Mouse (Mus musculus) midbrain, embryonic 15.5 days (tissue): ENCODE data around the gene Maco1. TPM values are rescaled to one million over a fixed set of nuclear protein-coding genes. Genes with fewer than 3 reads are reported as not detected.

ENCODE experiments used
- ATAC-seq: fragments of 200-750 bp; cut with Nextera tagmentation; replicated peaks from 2 replicates; pipeline ENCODE4 v1.8.0; 2017; ENCODE audit warnings: moderate TSS enrichment
- H3K27ac ChIP-seq: fragments of 300-500 bp; sonication (generic); 2 replicates; pipeline ENCODE4 v1.5.1; 2015; ENCODE audit warnings: mild to moderate bottlenecking, inconsistent platforms
- H3K27me3 ChIP-seq: fragments of 300-500 bp; sonication (generic); replicated peaks from 2 replicates; pipeline ENCODE4 v1.6.1; 2015; ENCODE audit warnings: inconsistent platforms
- H3K36me3 ChIP-seq: fragments of 300-500 bp; sonication (generic); replicated peaks from 2 replicates; pipeline ENCODE4 v1.6.1; 2015; ENCODE audit warnings: inconsistent platforms
- H3K4me1 ChIP-seq: fragments of 300-500 bp; sonication (generic); 2 replicates; pipeline ENCODE4 v1.6.1; 2015; ENCODE audit warnings: inconsistent platforms
- H3K4me2 ChIP-seq: fragments of 300-500 bp; sonication (generic); 2 replicates; pipeline ENCODE4 v1.6.1; 2015; ENCODE audit warnings: inconsistent platforms, mild to moderate bottlenecking, moderate library complexity
- H3K4me3 ChIP-seq: fragments of 300-500 bp; sonication (generic); 2 replicates; pipeline ENCODE4 v1.5.1; 2015; ENCODE audit warnings: mild to moderate bottlenecking, inconsistent platforms
- H3K9ac ChIP-seq: fragments of 300-500 bp; sonication (generic); 2 replicates; pipeline ENCODE4 v1.6.1; 2015; ENCODE audit warnings: mild to moderate bottlenecking, inconsistent platforms
- H3K9me3 ChIP-seq: fragments of 300-500 bp; sonication (generic); 2 replicates; pipeline ENCODE4 v1.6.1; 2016; ENCODE audit warnings: inconsistent platforms
- WGBS: fragments of 180-500 bp; shearing (Covaris S2); methylation state at CpG from one replicate; pipeline ENCODE4 v1.1.7; 2015; ENCODE audit warnings: mixed read lengths; 5-methylcytosine and 5-hydroxymethylcytosine counted together
- polyA plus RNA-seq: library from polyadenylated mRNA; unstranded; fragments of >200 nt; fragmentation: Nextera tagmentation; extraction: Ambion mirVana; gene quantifications from 2 replicates; pipeline ENCODE4 v1.2.1, GENCODE M21; 2015

Maco1 gene
- polyA plus RNA-seq, 1 experiment from 2014 or later: 106 TPM

DNA sequence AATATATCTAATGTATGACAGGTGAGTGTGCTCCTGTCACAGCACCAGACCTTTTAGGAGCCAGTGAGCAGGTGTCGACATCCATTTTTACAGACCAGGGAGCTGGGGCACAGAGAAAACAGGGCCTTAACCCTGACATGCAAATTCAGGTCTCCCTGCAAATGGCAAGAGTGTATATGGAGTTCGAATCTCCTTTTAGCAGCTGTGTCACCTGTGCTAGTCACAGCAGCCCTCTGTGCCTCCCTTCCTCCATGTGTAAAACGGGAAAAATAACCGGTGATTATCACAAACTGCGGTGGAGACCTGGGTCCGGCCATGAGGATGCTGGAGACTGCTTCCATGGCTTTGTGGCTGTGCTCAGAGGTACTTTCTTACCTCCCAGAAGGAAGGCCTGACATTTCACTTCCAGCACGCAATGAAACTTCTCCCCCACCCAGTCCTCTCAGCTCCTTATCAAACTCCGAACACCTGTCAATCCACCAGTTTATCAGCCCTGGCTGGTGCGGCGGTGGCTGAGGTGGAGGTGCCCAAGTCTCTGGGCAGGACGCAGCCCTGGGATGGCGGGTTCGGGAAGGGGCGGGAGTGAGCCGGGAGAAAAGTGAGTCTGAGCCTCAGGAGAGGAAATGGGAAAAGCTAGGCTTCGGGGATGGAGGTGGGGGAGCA is 16.1 kb upstream of the Maco1 start:
- H3K36me3 ChIP-seq: no peaks in the 10 kb centered on the region
- no peak overlapping the region for H3K27ac ChIP-seq
- no peaks in the 10 kb centered on the region for H3K9me3 ChIP-seq
- whole genome bisulfite sequencing: 15% methylated on average over 16 of the region's 16 CpGs
- no peaks in the 10 kb centered on the region for H3K4me1 ChIP-seq
- peaks cover 19% of the 10 kb centered on the region for H3K27me3 ChIP-seq
- no peak overlapping the region for H3K9ac ChIP-seq
- no peak for ATAC-seq
- H3K4me2 ChIP-seq: no peak overlapping the region
- H3K4me3 ChIP-seq: no peak overlapping the region

GRCm38 (mm10) chr4:134868490-134868889 is 15.3 kb upstream of the Maco1 start:
- H3K9me3 ChIP-seq: no peaks in the 10 kb centered on the region
- H3K36me3 ChIP-seq: no peaks in the 10 kb centered on the region
- no peak overlapping the region for H3K27ac ChIP-seq
- 30% methylated on average over 8 of the region's 9 CpGs for WGBS
- H3K9ac ChIP-seq: no peak overlapping the region
- H3K4me1 ChIP-seq: no peaks in the 10 kb centered on the region
- no peak overlapping the region for H3K4me2 ChIP-seq
- no peak overlapping the region for H3K4me3 ChIP-seq
- peaks cover 19% of the 10 kb centered on the region for H3K27me3 ChIP-seq
- ATAC-seq: no peak

DNA sequence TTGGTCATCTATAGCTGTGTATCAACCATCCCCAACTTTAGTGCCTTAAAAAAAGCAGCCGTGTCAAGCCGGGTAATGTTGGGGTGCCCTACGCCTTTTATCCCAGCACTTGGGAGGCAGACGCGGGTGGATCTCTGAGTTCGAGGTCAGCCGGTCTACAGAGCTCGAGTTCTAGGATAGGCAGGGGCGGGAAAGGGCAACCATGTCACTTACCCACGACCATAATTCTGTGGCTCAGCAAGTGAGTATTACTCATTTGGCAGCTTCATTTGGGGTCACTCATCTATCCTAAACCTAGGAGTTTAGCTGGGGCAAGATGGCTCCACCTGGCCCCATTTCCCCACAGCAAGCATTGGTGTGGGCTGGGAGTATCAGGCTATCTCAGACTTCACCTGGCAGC is 14.9 kb upstream of the Maco1 start:
- ATAC-seq: no peak
- Histone ChIP-seq H3K9me3 (no peaks in the 10 kb centered on the region), H3K27ac (no peak overlapping the region), H3K4me1 (no peaks in the 10 kb centered on the region), H3K9ac (no peak overlapping the region), H3K36me3 (no peaks in the 10 kb centered on the region), H3K27me3 (peaks cover 19% of the 10 kb centered on the region), H3K4me2 (no peak overlapping the region), H3K4me3 (no peak overlapping the region)
- 86% methylated on average over 10 of the region's 10 CpGs for WGBS

- H3K4me3 ChIP-seq: no peak overlapping the region
- H3K27ac ChIP-seq: no peak overlapping the region
- WGBS: 85% methylated on average over 8 of the region's 8 CpGs
- H3K9ac ChIP-seq: no peak overlapping the region
- H3K36me3 ChIP-seq: no peaks in the 10 kb centered on the region
- no peaks in the 10 kb centered on the region for H3K9me3 ChIP-seq
- peaks cover 19% of the 10 kb centered on the region for H3K27me3 ChIP-seq
- no peak overlapping the region for H3K4me2 ChIP-seq
- no peaks in the 10 kb centered on the region for H3K4me1 ChIP-seq
- ATAC-seq: no peak
Measured at GRCm38 (mm10) chr4:134867661-134868060, 14.5 kb upstream of the Maco1 start.

DNA sequence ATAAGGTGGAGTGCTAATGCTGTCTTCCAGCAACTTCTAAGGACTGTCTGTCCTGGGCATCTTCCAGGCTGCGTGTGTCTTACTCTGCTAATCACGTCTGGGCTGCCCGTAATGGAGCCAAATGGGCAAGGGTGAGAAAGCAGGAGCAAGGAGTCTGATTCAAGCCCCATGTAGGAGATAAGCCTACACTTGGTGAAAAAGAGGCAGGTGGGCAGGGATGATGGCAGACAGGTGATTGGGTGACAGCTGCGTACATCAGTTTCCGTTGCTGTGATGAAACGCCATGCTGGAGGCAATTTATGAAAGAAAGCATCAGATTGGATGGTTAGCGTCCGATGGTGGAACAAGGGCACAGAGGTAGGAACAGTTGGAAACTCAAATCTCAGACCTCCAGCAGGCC is 14.1 kb upstream of the Maco1 start:
- Histone ChIP-seq H3K4me1 (no peaks in the 10 kb centered on the region), H3K27ac (no peak overlapping the region), H3K27me3 (peaks cover 19% of the 10 kb centered on the region), H3K9ac (no peak overlapping the region), H3K4me3 (no peak overlapping the region), H3K36me3 (no peaks in the 10 kb centered on the region), H3K4me2 (no peak overlapping the region), H3K9me3 (no peaks in the 10 kb centered on the region)
- 90% methylated on average over 8 of the region's 8 CpGs for WGBS
- ATAC-seq: no peak

DNA sequence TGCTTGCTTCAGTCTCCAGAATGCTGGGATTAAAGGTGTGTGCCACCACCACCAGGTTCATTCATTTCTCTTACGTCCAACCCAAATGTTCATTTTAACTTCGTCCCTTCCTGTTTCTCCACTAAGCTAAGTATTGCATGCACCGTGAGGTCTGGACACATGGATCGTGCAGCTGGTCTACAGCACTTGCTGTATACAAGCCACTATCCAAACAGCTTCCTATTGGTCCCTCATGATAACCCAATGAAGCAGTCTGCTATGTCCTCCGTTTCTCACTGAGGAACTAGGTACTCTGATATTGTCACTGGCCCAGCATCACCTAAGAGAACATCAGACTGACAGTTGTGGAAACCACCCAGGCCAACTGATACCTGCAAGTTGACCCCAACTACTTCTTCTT is 12.6 kb upstream of the Maco1 start:
- Histone ChIP-seq H3K4me1 (no peaks in the 10 kb centered on the region), H3K27ac (no peak overlapping the region), H3K9me3 (no peaks in the 10 kb centered on the region), H3K4me2 (no peak overlapping the region), H3K36me3 (no peaks in the 10 kb centered on the region), H3K9ac (no peak overlapping the region), H3K4me3 (no peak overlapping the region), H3K27me3 (peaks cover 18% of the 10 kb centered on the region)
- ATAC-seq: no peak
- 87% methylated on average over 5 of the region's 5 CpGs for WGBS

- Histone ChIP-seq H3K4me3 (no peak overlapping the region), H3K9ac (no peak overlapping the region), H3K36me3 (no peaks in the 10 kb centered on the region), H3K9me3 (no peaks in the 10 kb centered on the region), H3K4me2 (no peak overlapping the region), H3K27ac (no peak overlapping the region), H3K27me3 (peaks cover 13% of the 10 kb centered on the region), H3K4me1 (no peaks in the 10 kb centered on the region)
- WGBS: 83% methylated on average over 6 of the region's 6 CpGs
- ATAC-seq: no peak
Measured at GRCm38 (mm10) chr4:134865340-134865739, 12.2 kb upstream of the Maco1 start.

DNA sequence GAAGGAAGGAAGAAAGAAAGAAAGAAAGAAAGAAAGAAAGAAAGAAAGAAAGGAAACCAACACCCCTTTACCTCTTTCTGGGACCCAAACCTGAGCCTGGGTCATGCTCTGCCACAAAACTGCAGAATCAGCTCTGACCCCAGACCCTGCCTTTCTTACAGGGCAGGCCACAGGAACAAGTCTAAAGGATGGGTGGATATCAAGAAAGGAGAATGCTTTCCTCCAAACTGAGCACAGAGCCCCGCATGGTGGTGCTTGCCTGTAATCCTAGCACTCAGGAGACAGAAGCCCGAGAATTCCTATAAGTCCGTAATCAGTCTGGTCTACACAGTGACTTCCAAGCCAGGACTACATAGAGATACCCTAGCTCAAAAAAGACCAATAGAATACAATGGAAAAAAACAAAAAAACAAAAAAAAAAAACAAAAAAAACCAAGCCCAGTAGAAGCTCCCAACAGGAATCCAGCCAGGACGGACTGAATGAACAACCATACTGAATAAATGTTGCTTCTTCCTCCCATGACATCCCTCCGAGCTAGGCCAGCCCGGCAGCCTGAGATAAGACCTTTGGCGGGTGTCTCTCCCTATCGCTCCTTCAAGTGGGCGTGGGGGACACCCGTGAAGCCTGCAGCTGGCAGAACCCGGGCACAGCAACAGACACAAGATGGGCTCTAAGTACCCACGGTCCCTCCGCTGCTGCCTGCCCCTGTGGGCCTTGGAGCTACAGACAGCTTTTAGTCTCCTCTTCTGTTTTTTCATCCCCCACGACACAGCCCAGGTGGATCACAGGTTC is 11.0 kb upstream of the Maco1 start, which contains the start of gene Rhd:
Gene Rhd (plus strand): TSS at position 600 of the 793 bp plus-strand sequence.
- no peaks in the 10 kb centered on the region for H3K4me1 ChIP-seq
- H3K4me2 ChIP-seq: no peak within 1 kb of the TSS
- no peak within 1 kb of the TSS for H3K4me3 ChIP-seq
- H3K27me3 ChIP-seq: peaks cover 8% of the 10 kb centered on the region
- H3K36me3 ChIP-seq: no peaks in the 10 kb centered on the region
- no peak for ATAC-seq
- WGBS: 73% methylated on average over 14 of the region's 14 CpGs
- H3K9ac ChIP-seq: no peak within 1 kb of the TSS
- H3K9me3 ChIP-seq: no peaks in the 10 kb centered on the region
- H3K27ac ChIP-seq: no peak within 1 kb of the TSS

- H3K27me3 ChIP-seq: no peaks in the 10 kb centered on the region
- no peak for ATAC-seq
- WGBS: 84% methylated on average over 7 of the region's 7 CpGs
Measured at GRCm38 (mm10) chr4:134862996-134863395, 9.9 kb upstream of the Maco1 start.

DNA sequence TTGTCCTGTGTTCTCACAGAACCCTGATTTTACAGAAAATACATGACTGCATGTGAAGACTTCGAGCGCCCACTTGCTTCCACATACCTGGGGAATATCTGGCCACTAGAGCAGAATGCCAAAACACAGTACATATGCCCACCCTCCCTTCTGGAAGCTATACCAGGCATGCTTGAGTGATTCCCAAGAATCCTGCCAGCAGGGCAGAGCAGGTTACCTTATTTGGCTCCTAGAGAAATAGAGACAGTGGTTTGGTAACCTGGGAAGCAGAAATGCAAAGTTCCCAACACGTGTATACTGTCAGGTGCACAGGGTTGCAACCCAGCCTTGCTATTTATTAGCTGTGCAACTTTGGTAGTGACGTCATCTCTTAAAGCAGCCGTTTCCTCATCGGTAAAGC is 8.7 kb upstream of the Maco1 start:
- Histone ChIP-seq H3K9ac (no peak overlapping the region), H3K9me3 (no peaks in the 10 kb centered on the region), H3K4me3 (no peak overlapping the region), H3K4me1 (no peaks in the 10 kb centered on the region), H3K27me3 (no peaks in the 10 kb centered on the region), H3K27ac (no peak overlapping the region), H3K4me2 (no peak overlapping the region), H3K36me3 (no peaks in the 10 kb centered on the region)
- no peak for ATAC-seq
- 87% methylated on average over 6 of the region's 6 CpGs for WGBS

More at GRCm38 (mm10) chr4:134862996-134863395, 9.9 kb upstream of the Maco1 start:
- Histone ChIP-seq H3K27ac (no peak overlapping the region), H3K4me1 (no peaks in the 10 kb centered on the region), H3K4me2 (no peak overlapping the region), H3K9ac (no peak overlapping the region), H3K9me3 (no peaks in the 10 kb centered on the region), H3K36me3 (no peaks in the 10 kb centered on the region), H3K4me3 (no peak overlapping the region)

GRCm38 (mm10) chr4:134858494-134858893 is 5.3 kb upstream of the Maco1 start:
- Histone ChIP-seq H3K4me3 (no peak overlapping the region), H3K9ac (no peak overlapping the region), H3K27me3 (peaks cover 4% of the 10 kb centered on the region; the same call in 1 of the 2 replicates), H3K9me3 (no peaks in the 10 kb centered on the region), H3K27ac (no peak overlapping the region), H3K4me2 (no peak overlapping the region), H3K36me3 (no peaks in the 10 kb centered on the region), H3K4me1 (no peaks in the 10 kb centered on the region)
- no peak for ATAC-seq
- 90% methylated on average over 4 of the region's 4 CpGs for WGBS

GRCm38 (mm10) chr4:134856501-134856900 is 3.4 kb upstream of the Maco1 start:
- Histone ChIP-seq H3K9ac (no peak overlapping the region), H3K4me2 (no peak overlapping the region), H3K27me3 (peaks cover 4% of the 10 kb centered on the region; the same call in 1 of the 2 replicates), H3K9me3 (no peaks in the 10 kb centered on the region), H3K4me3 (no peak overlapping the region), H3K36me3 (no peaks in the 10 kb centered on the region), H3K27ac (no peak overlapping the region), H3K4me1 (peaks cover 6% of the 10 kb centered on the region)
- 32% methylated on average over 5 of the region's 5 CpGs for WGBS
- no peak for ATAC-seq

- 63% methylated on average over 5 of the region's 5 CpGs for WGBS
- ATAC-seq: no peak
- no peak overlapping the region for H3K27ac ChIP-seq
- H3K36me3 ChIP-seq: no peaks in the 10 kb centered on the region
- no peaks in the 10 kb centered on the region for H3K9me3 ChIP-seq
- no peak overlapping the region for H3K4me3 ChIP-seq
- H3K4me2 ChIP-seq: no peak overlapping the region
- no peak overlapping the region for H3K9ac ChIP-seq
- H3K4me1 ChIP-seq: peaks cover 11% of the 10 kb centered on the region
- H3K27me3 ChIP-seq: peaks cover 4% of the 10 kb centered on the region; the same call in 1 of the 2 replicates
Measured at GRCm38 (mm10) chr4:134856056-134856455, 2.9 kb upstream of the Maco1 start.
